Mouse (Mus musculus) brain, adult 2 months (tissue): ENCODE results near the gene Ric8b.

Source experiments
- DNase-seq: peaks from one replicate; pipeline ENCODE4 v3.0.0; 2011; ENCODE audit warnings: low read depth, low spot score

The Ric8b gene

GRCm38 (mm10) chr10:85054876-85055275, 137.5 kb downstream of the Ric8b start:
- DNase-seq: no peak
